Mouse (Mus musculus) lung, embryonic 16.5 days (tissue): ENCODE data around the gene Erbb4. TPM values are rescaled to one million over a fixed set of nuclear protein-coding genes. Genes with fewer than 3 reads are reported as not detected.

Experiments used
- ATAC-seq: fragments of 200-750 bp; cut with Nextera tagmentation; 2 replicates; pipeline ENCODE4 v1.8.0; 2017; ENCODE audit warnings: low read depth, mild to moderate bottlenecking, moderate library complexity
- H3K27ac ChIP-seq: fragments of 300-500 bp; sonication (generic); 2 replicates; pipeline ENCODE4 v1.5.1; 2014; ENCODE audit warnings: mild to moderate bottlenecking, control low read depth, low read length
- H3K27me3 ChIP-seq: fragments of 300-500 bp; sonication (generic); 2 replicates; pipeline ENCODE4 v1.6.1; 2014; ENCODE audit warnings: low read depth, low read length, mixed read lengths; ENCODE audit not compliant: control insufficient read depth, insufficient read depth
- H3K36me3 ChIP-seq: fragments of 300-500 bp; sonication (generic); 2 replicates; pipeline ENCODE4 v1.6.1; 2014; ENCODE audit warnings: low read length; ENCODE audit not compliant: control insufficient read depth, insufficient read depth
- H3K4me1 ChIP-seq: fragments of 300-500 bp; sonication (generic); replicated peaks from 2 replicates; pipeline ENCODE4 v1.6.1; 2014; ENCODE audit warnings: low read length, mixed read lengths; ENCODE audit not compliant: control insufficient read depth, insufficient read depth
- H3K4me2 ChIP-seq: fragments of 300-500 bp; sonication (generic); 2 replicates; pipeline ENCODE4 v1.6.1; 2014; ENCODE audit warnings: low read depth, low read length, control low read depth
- H3K4me3 ChIP-seq: fragments of 300-500 bp; sonication (generic); 2 replicates; pipeline ENCODE4 v1.5.1; 2014; ENCODE audit warnings: mild to moderate bottlenecking, low read length, control low read depth
- H3K9ac ChIP-seq: fragments of 300-500 bp; sonication (generic); 2 replicates; pipeline ENCODE4 v1.6.1; 2014; ENCODE audit warnings: low read length, control low read depth
- H3K9me3 ChIP-seq: fragments of 300-500 bp; sonication (generic); 2 replicates; pipeline ENCODE4 v1.6.1; 2016; ENCODE audit warnings: low read length; ENCODE audit not compliant: control insufficient read depth
- WGBS: fragments of 180-500 bp; shearing (Covaris S2); extraction: QIAGEN DNeasy Blood & Tissue Kit; methylation state at CpG from one replicate; pipeline ENCODE4 v1.1.7; 2014; 5-methylcytosine and 5-hydroxymethylcytosine counted together
- polyA plus RNA-seq: library from polyadenylated mRNA; unstranded; fragments of >200 nt; fragmentation: Nextera tagmentation; extraction: Ambion mirVana; gene quantifications from 2 replicates; pipeline ENCODE4 v1.2.1, GENCODE M21; 2015

The Erbb4 gene
- polyA plus RNA-seq, 1 experiment from 2014 or later: 1.1 TPM

- Histone ChIP-seq H3K9me3 (no peaks in the 10 kb centered on the region), H3K27ac (no peak overlapping the region), H3K9ac (no peak overlapping the region), H3K4me3 (no peak overlapping the region), H3K4me2 (no peak overlapping the region), H3K4me1 (no peaks in the 10 kb centered on the region), H3K27me3 (no peaks in the 10 kb centered on the region), H3K36me3 (no peaks in the 10 kb centered on the region)
- WGBS: 35% methylated on average over 2 of the region's 2 CpGs
- peak; percentile 73 for ATAC-seq
Observed at GRCm38 (mm10) chr1:68517820-68518219, 590.0 kb downstream of the Erbb4 start.

GRCm38 (mm10) chr1:68503873-68504272, 604.0 kb downstream of the Erbb4 start:
- H3K4me2 ChIP-seq: no peak overlapping the region
- no peaks in the 10 kb centered on the region for H3K36me3 ChIP-seq
- H3K4me1 ChIP-seq: no peaks in the 10 kb centered on the region
- 63% methylated on average over 1 of the region's 1 CpGs for WGBS
- H3K9me3 ChIP-seq: no peaks in the 10 kb centered on the region
- no peak overlapping the region for H3K9ac ChIP-seq
- no peak overlapping the region for H3K27ac ChIP-seq
- H3K27me3 ChIP-seq: no peaks in the 10 kb centered on the region
- H3K4me3 ChIP-seq: no peak overlapping the region
- ATAC-seq: no peak

- no peak overlapping the region for H3K27ac ChIP-seq
- no peak overlapping the region for H3K4me2 ChIP-seq
- no peaks in the 10 kb centered on the region for H3K9me3 ChIP-seq
- H3K9ac ChIP-seq: no peak overlapping the region
- H3K36me3 ChIP-seq: no peaks in the 10 kb centered on the region
- WGBS: 44% methylated on average over 4 of the region's 4 CpGs
- no peaks in the 10 kb centered on the region for H3K27me3 ChIP-seq
- H3K4me1 ChIP-seq: no peaks in the 10 kb centered on the region
- no peak overlapping the region for H3K4me3 ChIP-seq
- no peak for ATAC-seq
Observed at GRCm38 (mm10) chr1:68501561-68501960, 606.3 kb downstream of the Erbb4 start.

GRCm38 (mm10) chr1:68466390-68466960, 641.4 kb downstream of the Erbb4 start:
- Histone ChIP-seq H3K36me3 (no peaks in the 10 kb centered on the region), H3K4me1 (no peaks in the 10 kb centered on the region), H3K27me3 (no peaks in the 10 kb centered on the region), H3K9ac (no peak overlapping the region), H3K4me2 (no peak overlapping the region), H3K27ac (no peak overlapping the region), H3K4me3 (no peak overlapping the region), H3K9me3 (no peaks in the 10 kb centered on the region)
- no peak for ATAC-seq

GRCm38 (mm10) chr1:68451274-68451673, 656.6 kb downstream of the Erbb4 start:
- WGBS: 80% methylated on average over 1 of the region's 1 CpGs
- no peak for ATAC-seq
- Histone ChIP-seq H3K27me3 (no peaks in the 10 kb centered on the region), H3K9ac (no peak overlapping the region), H3K4me2 (no peak overlapping the region), H3K9me3 (no peaks in the 10 kb centered on the region), H3K4me3 (no peak overlapping the region), H3K36me3 (no peaks in the 10 kb centered on the region), H3K4me1 (no peaks in the 10 kb centered on the region), H3K27ac (no peak overlapping the region)

- Histone ChIP-seq H3K9ac (no peak overlapping the region), H3K4me3 (no peak overlapping the region), H3K36me3 (no peaks in the 10 kb centered on the region), H3K9me3 (no peaks in the 10 kb centered on the region), H3K27ac (no peak overlapping the region), H3K27me3 (no peaks in the 10 kb centered on the region), H3K4me1 (no peaks in the 10 kb centered on the region), H3K4me2 (no peak overlapping the region)
- ATAC-seq: no peak
- 32% methylated on average over 5 of the region's 5 CpGs for WGBS
Observed at GRCm38 (mm10) chr1:68424336-68424983, 683.4 kb downstream of the Erbb4 start.

GRCm38 (mm10) chr1:68401204-68401603, 706.7 kb downstream of the Erbb4 start:
- Histone ChIP-seq H3K4me3 (no peak overlapping the region), H3K27ac (no peak overlapping the region), H3K4me2 (no peak overlapping the region), H3K27me3 (no peaks in the 10 kb centered on the region), H3K4me1 (no peaks in the 10 kb centered on the region), H3K36me3 (no peaks in the 10 kb centered on the region), H3K9me3 (no peaks in the 10 kb centered on the region), H3K9ac (no peak overlapping the region)
- no peak for ATAC-seq
- WGBS: 32% methylated on average over 4 of the region's 4 CpGs

GRCm38 (mm10) chr1:68371531-68371930, 736.3 kb downstream of the Erbb4 start:
- H3K4me2 ChIP-seq: no peak overlapping the region
- H3K4me3 ChIP-seq: no peak overlapping the region
- H3K27me3 ChIP-seq: no peaks in the 10 kb centered on the region
- H3K27ac ChIP-seq: no peak overlapping the region
- H3K9ac ChIP-seq: no peak overlapping the region
- ATAC-seq: no peak
- no peaks in the 10 kb centered on the region for H3K9me3 ChIP-seq
- H3K4me1 ChIP-seq: no peaks in the 10 kb centered on the region
- WGBS: 33% methylated on average over 2 of the region's 2 CpGs
- no peaks in the 10 kb centered on the region for H3K36me3 ChIP-seq

GRCm38 (mm10) chr1:68333714-68334113, 774.1 kb downstream of the Erbb4 start:
- Histone ChIP-seq H3K4me1 (no peaks in the 10 kb centered on the region), H3K36me3 (no peaks in the 10 kb centered on the region), H3K9ac (no peak overlapping the region), H3K27me3 (no peaks in the 10 kb centered on the region), H3K9me3 (no peaks in the 10 kb centered on the region), H3K4me3 (no peak overlapping the region), H3K4me2 (no peak overlapping the region), H3K27ac (no peak overlapping the region)
- 46% methylated on average over 2 of the region's 2 CpGs for WGBS
- no peak for ATAC-seq
